Mouse (Mus musculus): Measurements from ENCODE around the gene Npm3. TPM values are rescaled to one million over a fixed set of nuclear protein-coding genes. Genes with fewer than 3 reads are reported as not detected.

Npm3 gene
- polyA plus RNA-seq, 1 experiment, result 14.3 TPM

DNA sequence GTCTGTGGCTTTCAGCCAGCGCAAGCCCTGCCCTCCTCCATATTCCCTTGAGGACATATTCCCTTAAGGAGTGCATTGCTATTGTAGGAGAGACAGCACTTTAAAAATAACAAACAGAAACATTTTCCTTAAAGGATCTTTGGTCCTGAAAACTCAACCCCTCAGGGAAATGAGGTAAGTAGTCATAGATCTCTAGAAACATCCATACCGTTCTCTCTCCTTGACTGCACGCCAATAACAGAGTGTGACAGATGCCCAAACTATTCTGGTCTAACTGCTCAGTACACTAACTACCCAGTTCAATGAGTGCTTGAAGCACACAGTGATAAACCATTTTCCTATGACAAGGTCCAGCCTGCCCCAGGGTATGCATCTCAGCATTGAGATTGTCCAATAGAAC lies 31.1 kb downstream of the Npm3 start:
- Histone ChIP-seq H3K4me3 (ENCODE audit: insufficient read depth, low read length) (no peak overlapping the region), H3K4me1 (ENCODE audit: control insufficient read depth, insufficient read depth, low read length) (peaks cover 2% of the 10 kb centered on the region; the same call in 1 of the 2 replicates), H3K27ac (ENCODE audit: insufficient read depth, low read length) (no peak overlapping the region)
- TF ChIP-seq POLR2A (IDR thresholded peaks at IDR 0.05; ENCODE audit: extremely low read depth, insufficient read depth, low read length) (no peak), CTCF (IDR thresholded peaks at IDR 0.05; ENCODE audit: extremely low read depth, insufficient read depth, low read length) (no peak)

DNA sequence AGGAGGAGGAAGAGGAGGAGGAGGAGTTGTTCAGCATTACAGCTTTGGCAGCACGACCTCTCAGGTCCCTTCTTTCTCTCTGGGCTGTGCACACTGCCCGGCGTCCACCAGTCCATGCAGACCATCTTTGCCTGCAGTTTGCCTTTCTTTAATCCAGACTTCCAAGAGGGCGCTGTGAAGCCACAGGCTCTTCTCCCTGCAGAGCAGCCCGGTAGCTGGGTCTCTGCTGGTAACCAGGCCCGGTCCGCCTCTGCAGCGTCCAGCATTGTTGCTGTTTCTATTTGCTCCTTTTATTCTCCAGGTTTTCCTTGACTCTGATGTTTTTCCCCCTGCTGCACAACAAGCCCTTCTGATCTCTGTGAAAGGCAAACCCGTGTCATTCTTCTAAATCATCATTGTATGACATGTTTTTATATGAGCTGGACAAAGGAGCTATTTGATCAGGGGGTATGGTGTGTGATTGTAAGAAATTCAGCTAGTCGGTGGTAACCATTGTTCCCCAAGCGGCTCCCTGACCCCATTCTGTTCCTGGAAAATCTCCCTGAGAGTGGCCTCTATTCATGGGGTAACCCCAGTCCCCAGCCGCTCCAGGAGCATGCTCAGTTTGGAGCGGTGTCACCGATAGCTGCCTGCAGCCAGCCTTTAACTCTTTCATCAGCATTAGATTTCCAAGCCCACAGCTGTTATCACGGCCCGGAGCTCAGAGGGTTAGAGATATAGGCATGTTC lies 31.7 kb downstream of the Npm3 start:
- Histone ChIP-seq H3K4me1 (ENCODE audit: control insufficient read depth, insufficient read depth, low read length) (peaks cover 2% of the 10 kb centered on the region; the same call in 1 of the 2 replicates), H3K27ac (ENCODE audit: insufficient read depth, low read length) (no peak overlapping the region), H3K4me3 (ENCODE audit: insufficient read depth, low read length) (peak overlapping the region; percentile 14)
- TF ChIP-seq POLR2A (IDR thresholded peaks at IDR 0.05; ENCODE audit: extremely low read depth, insufficient read depth, low read length) (no peak; the same call in 1 of the 2 replicates), CTCF (IDR thresholded peaks at IDR 0.05; ENCODE audit: extremely low read depth, insufficient read depth, low read length) (peak; percentile 32; the same call in 1 of the 2 replicates)

GRCm38 (mm10) chr19:45708704-45709103 lies 40.7 kb downstream of the Npm3 start:
- no peak overlapping the region for H3K4me3 ChIP-seq (ENCODE audit: insufficient read depth, low read length)
- TF ChIP-seq POLR2A (IDR thresholded peaks at IDR 0.05; ENCODE audit: extremely low read depth, insufficient read depth, low read length), result no peak
- no peak for TF ChIP-seq CTCF (IDR thresholded peaks at IDR 0.05; ENCODE audit: extremely low read depth, insufficient read depth, low read length)
- H3K27ac ChIP-seq (ENCODE audit: insufficient read depth, low read length), result no peak overlapping the region
- H3K4me1 ChIP-seq (ENCODE audit: control insufficient read depth, insufficient read depth, low read length), result no peaks in the 10 kb centered on the region

Other genes starting within 250 kb of the Npm3 start
- gene Poll, start 189.1 kb downstream of the Npm3 start, polyA plus RNA-seq (2012; rRNA removed), result 10.8 and 11.4 TPM in 2 replicates
- 54.5 and 56.5 TPM in 2 replicates for gene Gm17018, start 189.0 kb downstream of the Npm3 start, polyA plus RNA-seq (2012; rRNA removed)
- 57.5 and 57.8 TPM in 2 replicates for gene Fbxw4, start 89.3 kb downstream of the Npm3 start, polyA plus RNA-seq (2012; rRNA removed)
- gene Fgf8, start 6.7 kb downstream of the Npm3 start, polyA plus RNA-seq (2012; rRNA removed), result not detected in 2 replicates
- gene Mgea5, start 34.2 kb upstream of the Npm3 start, polyA plus RNA-seq (2012; rRNA removed), result 134 and 137 TPM in 2 replicates
- 156 and 181 TPM in 2 replicates for gene Kcnip2, start 66.5 kb upstream of the Npm3 start, polyA plus RNA-seq (2012; rRNA removed)
- 16.0 and 16.2 TPM in 2 replicates for gene Armh3, start 248.9 kb upstream of the Npm3 start, polyA plus RNA-seq (2012; rRNA removed)

Data from cortical plate, adult 2 months (tissue).